Mouse (Mus musculus): ENCODE data around the gene Il24.

- TF ChIP-seq POLR2A (IDR thresholded peaks at IDR 0.05; ENCODE audit: insufficient read depth, low read depth, low read length) (no peak), CTCF (IDR thresholded peaks at IDR 0.05) (no peak), EP300 (IDR thresholded peaks at IDR 0.05; ENCODE audit: insufficient read depth, low read depth, low read length) (no peak)
Observed at GRCm38 (mm10) chr1:130879927-130880326, 7.3 kb downstream of the Il24 start.
